Mouse (Mus musculus) thymus, postnatal 10 days (tissue): Measurements from ENCODE around the gene Gins2.

Source experiments
- DNase-seq, 2 experiments: peaks; one replicate each; pipeline ENCODE4 v3.0.0; 2021; ENCODE audit warnings: low spot score in 2 of 2

Gene Gins2

GRCm38 (mm10) chr8:120530954-120531656, 58.0 kb downstream of the Gins2 start:
- no peak for DNase-seq

GRCm38 (mm10) chr8:120529226-120529625, 59.9 kb downstream of the Gins2 start:
- DNase-seq, result no peak
